10 mouse cellular contexts compared by ENCODE assay signal in genomic region chr5:88981243-88982014, GRCm38 (mm10).
DNase-seq lines count a peak whose midpoint lies in the region; ATAC-seq lines count a peak whose summit lies in the region.
"Had no signal": no experiment of that assay in that cellular context is flagged by ENCODE, and none has a peak within 500 bp of the region (broad histone marks: within the 10 kb centered on the region; RNA-seq: fewer than 3 reads in every experiment).

No protein-coding gene starts in this region.

- WGBS in heart, embryonic 13.5 days = 12% methylated on average over 8 of the region's 8 CpGs

- H3K4me1 ChIP-seq in heart, embryonic 13.5 days = peaks cover 36% of the 10 kb centered on the region
- H3K4me1 ChIP-seq: limb, embryonic 15.5 days had no signal

- peak; percentile 70; the same call in 1 of the 2 replicates for ATAC-seq in heart, embryonic 13.5 days (ENCODE audit: extremely low read depth, insufficient number of reproducible peaks, low FRiP score, low TSS enrichment)
- peak; percentile 91 for ATAC-seq in megakaryocyte, adult 5-6 weeks (ENCODE audit: poor library complexity, severe bottlenecking)
- ATAC-seq: Patski had no signal

- H3K9me3 ChIP-seq in heart, embryonic 13.5 days = no peaks in the 10 kb centered on the region
- H3K9me3 ChIP-seq: limb, embryonic 15.5 days had no signal

- peak overlapping the region; percentile 85 for H3K27ac ChIP-seq in heart, embryonic 13.5 days (replicated peaks)
- H3K27ac ChIP-seq: limb, embryonic 15.5 days had no signal

- H3K36me3 ChIP-seq in heart, embryonic 13.5 days = peaks cover 6% of the 10 kb centered on the region
- H3K36me3 ChIP-seq: limb, embryonic 15.5 days had no signal

- peak; percentile 15 for DNase-seq in kidney, postnatal 10 days
- no peak for DNase-seq in kidney, postnatal 36 days
- DNase-seq in c-Kit-positive CD71-negative TER-119-negative erythroid progenitor cells, embryonic 14.5 days (ENCODE audit: low read depth) = peak; percentile 42
- DNase-seq in retina, embryonic 14.5 days (ENCODE audit: low spot score) = no peak
- no peak for DNase-seq in thymus, postnatal 14 days
- DNase-seq: thymus, adult 2 months had no signal

- peak overlapping the region; percentile 8 for H3K9ac ChIP-seq in heart, embryonic 13.5 days
- H3K9ac ChIP-seq: limb, embryonic 15.5 days had no signal

- peak overlapping the region; percentile 54 for H3K4me2 ChIP-seq in heart, embryonic 13.5 days
- H3K4me2 ChIP-seq: limb, embryonic 15.5 days had no signal

- H3K27me3 ChIP-seq in heart, embryonic 13.5 days (replicated peaks) = no peaks in the 10 kb centered on the region
- H3K27me3 ChIP-seq: limb, embryonic 15.5 days; Patski had no signal

- H3K4me3 ChIP-seq in heart, embryonic 13.5 days = peak overlapping the region; percentile 13; the same call in 1 of the 2 replicates
- H3K4me3 ChIP-seq: limb, embryonic 15.5 days had no signal

Comparison
In these comparisons a context has a peak if more than half of its experiments do, and no peak if none do; other contexts are left out.
1. DNase-seq: peak in kidney, postnatal 10 days (single experiment) and c-Kit-positive CD71-negative TER-119-negative erythroid progenitor cells, embryonic 14.5 days (single experiment); none in kidney, postnatal 36 days (0 of 2), retina, embryonic 14.5 days (single experiment) and thymus, postnatal 14 days (single experiment).